Mouse (Mus musculus) heart, adult 11 months (tissue): ENCODE measurements around the gene Zfp652.
A peak's percentile ranks its signal among the peaks of the same experiment; 100 is the strongest.

Source experiments
- DNase-seq: peaks from one replicate; pipeline ENCODE4 v3.0.0; 2022

Zfp652 gene

DNA sequence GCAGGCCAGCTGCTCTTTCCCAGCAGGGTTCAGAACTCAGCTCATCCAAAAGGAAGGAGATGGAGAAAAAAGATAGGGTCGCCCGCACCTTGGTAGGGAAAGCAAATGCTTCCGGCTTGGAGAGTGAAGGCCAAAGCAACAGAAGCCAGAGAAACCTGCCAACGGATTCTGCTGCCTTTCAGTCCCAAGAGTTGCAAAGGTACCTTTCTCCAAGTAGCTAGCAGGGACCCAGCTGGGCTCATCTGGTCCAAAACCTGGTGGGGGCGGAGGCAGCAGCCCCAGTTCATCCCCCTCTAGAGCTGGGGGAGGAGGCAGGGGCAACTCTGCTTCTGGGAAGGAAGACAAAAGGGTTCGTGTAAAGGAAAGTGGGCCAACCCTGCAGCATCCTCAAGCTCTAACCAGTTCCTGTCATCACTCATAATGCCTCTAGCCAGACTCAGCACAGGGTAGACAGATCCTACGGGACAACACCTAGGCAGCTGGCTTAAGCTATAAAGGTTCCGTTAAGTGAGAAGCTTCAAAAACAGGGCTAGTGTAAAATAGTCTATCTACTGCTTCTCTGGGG is 120.6 kb downstream of the Zfp652 start:
- peak; percentile 86 for DNase-seq

DNA sequence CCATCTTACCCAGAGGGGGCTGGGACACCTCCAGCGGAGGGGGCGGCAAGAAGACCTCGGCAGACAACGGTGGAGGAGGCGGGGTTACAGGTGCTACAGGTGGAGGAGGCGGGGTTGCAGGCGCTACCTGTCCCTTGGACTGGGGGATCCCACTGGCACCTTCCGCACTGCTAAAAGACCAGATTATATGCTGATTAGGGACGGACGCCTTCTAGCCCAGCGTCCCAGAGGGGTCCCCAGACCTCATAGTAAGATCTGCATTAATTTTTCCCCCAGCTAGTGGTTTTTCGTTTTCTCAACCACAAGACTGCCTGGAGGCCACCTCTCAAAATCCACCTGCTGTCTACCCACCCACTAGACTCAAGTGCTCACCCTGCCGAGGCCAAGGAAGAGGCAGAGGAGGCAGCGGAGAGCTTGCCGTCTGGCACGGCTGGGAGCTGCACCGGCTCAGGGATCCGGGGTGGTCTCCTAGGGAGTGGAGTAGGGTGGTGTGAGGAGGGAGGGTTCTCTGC is 121.2 kb downstream of the Zfp652 start:
- peak; percentile 89 for DNase-seq

DNA sequence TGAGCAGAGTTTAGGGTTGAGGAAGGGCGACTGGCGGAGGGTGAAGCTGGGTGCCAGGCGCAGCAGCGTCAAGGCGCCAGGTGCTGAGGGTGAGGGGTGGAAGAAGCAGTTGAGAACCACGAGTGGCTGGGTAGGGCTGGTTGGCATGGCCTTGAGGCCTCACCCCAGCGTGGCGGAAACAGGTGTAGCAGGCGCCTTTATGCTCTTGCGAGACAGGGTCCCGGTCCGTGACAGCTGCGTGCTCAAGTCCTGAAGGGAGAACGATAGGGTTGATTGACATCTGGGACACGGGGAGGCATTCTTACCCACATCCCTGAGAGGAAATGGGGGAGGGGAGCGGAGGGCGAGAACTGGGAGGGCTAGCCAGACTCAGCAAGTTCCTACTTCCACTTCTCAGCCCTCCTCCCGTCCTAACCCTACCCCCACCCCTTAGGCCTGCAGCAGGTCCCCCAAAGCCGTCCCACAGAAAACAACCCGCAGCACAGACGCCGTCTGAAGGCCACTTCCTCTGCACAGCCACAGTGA is 121.7 kb downstream of the Zfp652 start:
- peak; percentile 97 for DNase-seq

DNA sequence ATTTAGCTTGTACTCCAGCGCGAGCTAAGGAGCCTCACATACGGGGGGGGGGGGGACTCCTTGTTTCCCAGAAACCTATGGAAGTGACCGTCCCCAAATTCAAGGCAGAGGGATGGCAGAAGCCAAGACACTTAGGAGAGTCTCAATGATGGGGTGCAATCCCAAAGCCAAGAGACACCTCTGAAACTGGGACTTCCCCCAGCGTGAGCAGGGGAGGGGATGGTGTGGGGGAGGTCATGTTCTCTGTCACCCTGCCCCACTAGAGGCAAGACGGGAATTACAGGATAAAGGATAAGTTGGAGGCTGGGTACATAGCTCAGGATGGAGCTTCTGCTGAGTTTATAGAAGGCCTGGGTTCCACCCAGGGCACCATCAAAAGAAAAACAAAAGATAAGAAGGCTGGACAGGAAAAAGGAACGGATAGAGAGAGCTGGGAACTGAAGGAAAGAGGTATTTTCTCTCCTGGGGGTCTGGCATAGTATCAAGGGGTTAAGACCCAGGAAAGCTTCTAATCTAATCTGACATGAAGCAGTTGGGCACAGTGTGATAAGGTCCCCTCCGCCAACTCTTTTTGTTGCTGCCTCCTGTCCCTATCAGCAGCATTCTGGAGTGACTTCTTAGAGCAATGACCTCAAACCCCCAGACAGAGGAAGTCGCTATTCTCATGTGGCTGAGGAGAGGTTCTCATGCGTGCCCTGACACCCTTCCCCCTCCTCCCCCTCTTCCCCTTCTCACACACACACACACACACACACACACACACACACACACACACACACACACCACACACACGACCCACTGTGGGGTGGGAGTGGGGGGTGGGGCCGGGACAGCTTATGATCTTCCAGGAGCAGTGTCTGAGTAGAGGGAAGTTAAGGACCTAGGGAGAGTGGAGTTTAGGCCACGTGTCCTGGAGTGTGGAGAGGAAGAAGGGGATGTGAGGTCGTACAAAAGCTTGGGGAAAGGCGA is 122.6 kb downstream of the Zfp652 start:
- peak; percentile 96 for DNase-seq

DNA sequence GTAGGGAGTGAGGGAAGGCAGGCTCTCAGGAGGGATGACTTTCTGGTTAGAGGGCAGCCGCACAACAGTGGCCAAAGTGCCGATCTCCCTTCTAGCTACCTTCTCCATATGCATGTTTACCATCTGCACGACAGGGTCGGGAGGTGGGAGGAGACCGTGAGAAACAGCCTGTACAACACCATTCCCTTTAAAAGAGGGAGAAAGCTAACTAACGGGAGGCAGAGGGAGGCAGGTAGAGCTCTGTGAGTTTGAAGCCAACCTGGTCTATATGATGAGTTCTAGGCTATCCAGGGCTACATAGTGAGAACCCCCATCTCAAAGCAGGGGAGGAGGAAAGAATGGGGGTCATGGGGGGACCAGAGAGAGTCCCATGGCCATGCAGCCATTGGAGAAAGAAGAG is 123.4 kb downstream of the Zfp652 start:
- DNase-seq = peak; percentile 86

DNA sequence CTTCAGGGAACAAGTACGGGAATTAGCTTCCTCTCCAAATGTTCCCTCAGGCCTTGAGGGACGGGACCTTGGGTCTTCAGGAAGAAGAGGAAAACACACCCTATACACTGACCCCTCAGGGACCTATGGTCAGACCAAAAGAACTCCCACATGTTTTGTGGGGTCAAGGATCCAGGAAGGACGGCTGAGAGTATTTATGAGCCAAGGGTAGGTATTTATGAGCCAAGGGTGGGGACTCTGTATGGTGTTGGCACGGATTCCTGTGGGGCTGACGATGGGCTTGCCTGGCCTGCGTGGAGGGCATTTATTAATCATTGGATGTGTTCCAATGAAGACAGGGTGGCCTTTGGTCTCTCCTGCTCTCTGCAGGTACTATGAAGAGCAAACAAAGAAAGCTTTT is 124.0 kb downstream of the Zfp652 start:
- DNase-seq = peak; percentile 97

DNA sequence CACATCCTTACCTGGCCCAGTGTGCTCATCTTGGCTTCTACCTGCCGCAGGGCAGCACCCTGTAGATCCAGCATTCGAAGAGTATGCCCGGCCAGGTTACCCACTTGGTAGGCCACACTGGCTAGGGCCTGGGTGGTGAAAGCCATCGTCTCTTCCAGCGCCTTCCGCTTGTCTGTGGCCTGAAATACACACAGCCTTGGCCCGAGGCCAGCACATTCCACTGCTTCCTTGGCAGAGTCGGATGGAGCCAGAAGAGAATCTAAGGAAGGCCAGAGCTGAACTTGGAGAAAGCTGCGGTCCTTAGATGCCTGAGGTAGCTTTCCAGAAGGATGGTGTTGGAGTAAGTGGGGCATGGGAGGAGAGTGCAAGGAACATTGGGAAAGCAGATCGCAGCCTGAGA is 124.6 kb downstream of the Zfp652 start, which contains the start of gene Gngt2:
TSS of gene Gngt2 (plus strand) at position 158 of the 400 bp plus-strand sequence.
- DNase-seq = peak; percentile 99

DNA sequence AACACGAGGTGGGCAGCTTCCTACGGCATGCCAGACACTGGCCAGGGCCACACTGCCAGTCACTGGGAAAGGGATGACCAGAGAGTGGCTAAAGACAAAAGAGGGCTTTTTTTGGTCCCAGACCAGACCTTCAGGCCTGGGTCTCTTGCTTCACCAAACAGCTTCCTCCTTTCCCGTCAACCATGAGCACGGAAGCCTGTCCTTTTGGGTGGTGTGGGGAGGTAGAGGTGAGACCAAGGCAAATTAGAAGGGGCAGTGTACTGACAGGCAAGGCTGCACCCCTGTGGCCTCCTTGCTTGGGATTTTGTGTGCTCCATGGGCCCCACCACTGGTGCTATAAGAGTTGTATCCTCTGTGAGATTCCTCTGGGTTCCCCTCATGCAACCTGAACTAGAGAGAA is 126.1 kb downstream of the Zfp652 start:
- peak; percentile 86 for DNase-seq

DNA sequence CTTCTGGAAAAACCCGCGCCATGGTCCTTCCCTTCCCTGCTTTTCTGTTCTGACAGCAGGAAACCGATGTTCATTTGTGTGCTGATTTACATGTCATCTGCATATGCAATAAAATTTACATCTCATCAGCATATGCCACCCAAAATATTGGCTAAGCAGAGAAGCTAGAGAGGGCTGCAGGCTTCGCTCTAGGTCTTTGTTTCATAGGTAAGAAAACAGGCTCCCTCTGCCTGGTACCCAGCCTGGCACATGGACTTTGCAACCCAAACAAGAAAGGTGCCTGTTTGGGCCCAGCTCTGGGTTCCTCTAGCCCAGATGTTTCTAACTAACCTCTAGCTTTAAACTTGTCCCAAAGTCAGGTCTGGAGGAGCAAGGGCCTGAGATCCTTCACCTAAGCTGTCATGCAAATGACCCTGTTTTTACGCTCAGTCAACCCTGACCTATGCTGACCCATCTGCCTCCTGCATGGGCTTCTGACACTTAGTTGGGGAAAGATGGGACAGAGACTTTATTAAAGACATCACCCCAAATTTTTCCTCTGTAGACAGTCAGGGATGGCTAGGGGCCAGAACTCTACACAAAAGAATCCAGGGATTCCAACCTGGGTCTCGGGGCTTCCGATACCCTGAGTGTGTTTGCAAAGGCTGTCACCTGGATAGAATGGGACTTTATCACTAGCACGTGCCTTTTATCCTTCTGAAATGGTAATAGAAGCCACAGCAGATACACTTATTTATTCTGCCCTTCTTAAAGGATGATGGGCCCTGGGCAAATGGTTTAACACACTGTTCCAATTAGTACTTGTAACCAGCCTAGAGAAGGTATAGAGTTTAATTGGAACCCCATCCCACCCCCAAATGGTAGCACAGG is 126.8 kb downstream of the Zfp652 start:
- DNase-seq = peak; percentile 86

DNA sequence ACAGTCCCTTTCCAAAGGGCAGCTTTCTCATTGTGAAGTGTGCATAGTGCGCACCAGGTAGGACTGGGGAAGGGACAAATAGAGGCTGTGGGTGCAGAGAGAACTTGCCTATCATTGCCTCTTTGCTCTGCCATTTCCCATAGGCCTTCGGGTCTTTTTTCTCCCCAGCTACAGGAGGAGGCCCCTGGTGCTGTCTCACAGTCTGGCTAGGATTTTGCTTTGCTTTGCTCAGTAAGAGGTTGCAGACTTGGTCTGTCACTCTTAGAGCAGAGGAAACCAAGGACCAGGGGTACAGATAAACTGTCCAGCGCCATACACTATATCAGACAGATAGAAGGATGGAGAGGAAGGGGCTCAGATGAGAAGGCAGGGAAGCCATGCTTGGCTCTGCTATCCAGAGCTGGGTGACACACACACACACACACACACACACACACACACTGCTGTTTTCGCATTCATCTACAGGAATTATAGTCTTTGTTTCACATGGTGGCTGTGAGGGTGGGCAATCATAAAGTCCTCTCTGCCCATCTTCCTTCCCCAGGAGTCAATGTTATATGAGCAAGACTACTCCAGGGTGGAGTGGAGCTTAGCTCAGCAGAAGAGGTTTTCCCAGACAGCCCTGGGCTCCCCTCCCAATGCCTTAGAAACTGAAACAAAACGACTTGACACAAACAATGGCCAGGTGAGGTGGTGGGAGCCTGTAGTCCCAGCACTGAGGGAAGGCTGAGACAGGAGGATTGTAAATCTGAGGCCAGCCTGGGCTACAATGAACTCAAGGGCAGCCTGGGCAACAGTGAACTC is 128.4 kb downstream of the Zfp652 start:
- DNase-seq = peak; percentile 89

DNA sequence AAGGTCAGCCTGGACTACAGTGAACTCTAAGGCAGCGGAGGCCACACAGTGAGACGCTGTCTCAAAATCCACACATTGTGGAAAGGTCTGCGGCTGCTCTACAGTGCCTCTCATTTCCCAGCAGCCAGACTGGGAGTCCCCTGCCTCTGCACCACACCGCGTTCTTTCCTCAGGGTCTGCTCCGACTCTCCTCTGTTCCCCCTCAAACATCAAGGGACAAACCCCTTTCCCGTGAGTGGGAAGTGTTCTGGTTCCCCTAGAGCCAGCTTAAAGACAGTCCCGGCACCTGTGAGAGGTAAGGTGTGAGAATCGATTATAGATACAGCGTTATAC is 129.0 kb downstream of the Zfp652 start:
- no peak for DNase-seq

DNA sequence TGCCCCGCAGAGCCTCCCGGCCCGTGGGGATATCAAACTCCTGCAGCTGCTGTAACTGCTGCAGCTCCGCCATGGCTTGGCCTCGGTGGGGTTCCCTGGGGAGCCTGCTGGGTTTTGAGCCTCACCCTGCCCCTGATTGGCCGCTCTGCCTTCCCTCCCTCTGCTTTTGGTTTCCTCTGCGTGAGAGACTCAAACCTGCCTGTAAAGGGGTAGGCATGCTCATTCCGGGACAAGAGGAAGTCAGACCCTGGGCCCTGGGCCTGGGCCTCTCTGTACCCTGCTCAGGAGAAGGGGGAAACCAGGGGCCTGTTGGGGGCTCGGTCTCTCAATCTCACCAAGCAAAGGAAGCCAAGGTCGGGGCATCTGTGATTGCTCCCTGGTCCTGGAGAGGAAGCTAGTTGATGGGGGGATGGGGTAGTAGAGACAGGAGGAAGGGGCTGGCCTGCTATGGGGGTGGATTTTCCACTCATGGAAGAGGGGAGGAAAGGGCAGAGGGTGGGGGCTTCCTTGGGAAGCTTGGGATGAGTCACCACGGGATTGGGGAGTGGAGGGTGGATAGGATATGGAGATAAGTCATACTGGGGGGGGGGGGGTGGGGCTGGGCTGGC is 129.7 kb downstream of the Zfp652 start, which contains the start of gene Abi3:
TSS of gene Abi3 (minus strand) at position 403 of the 608 bp plus-strand sequence.
- DNase-seq = peak; percentile 99

DNA sequence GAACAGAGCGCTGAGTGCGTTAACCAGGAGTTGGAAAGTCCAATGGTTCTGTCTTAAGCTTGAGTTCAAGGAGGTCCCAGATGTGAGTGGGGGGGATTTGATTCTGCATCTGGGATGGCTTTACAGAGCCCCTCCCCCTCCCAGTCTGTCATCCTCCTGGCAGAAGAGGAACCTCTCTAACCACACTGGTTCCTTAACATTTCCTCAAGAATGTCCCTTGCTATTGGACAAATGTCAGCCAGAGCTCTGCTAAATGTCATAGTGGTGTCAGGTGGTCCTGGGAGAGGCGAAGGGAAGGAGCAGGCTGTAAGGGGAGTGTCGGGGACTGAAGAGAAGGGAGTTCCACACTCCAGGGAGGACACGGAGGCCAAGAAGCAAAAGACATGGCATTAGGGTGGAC is 130.5 kb downstream of the Zfp652 start:
- peak; percentile 95 for DNase-seq

DNA sequence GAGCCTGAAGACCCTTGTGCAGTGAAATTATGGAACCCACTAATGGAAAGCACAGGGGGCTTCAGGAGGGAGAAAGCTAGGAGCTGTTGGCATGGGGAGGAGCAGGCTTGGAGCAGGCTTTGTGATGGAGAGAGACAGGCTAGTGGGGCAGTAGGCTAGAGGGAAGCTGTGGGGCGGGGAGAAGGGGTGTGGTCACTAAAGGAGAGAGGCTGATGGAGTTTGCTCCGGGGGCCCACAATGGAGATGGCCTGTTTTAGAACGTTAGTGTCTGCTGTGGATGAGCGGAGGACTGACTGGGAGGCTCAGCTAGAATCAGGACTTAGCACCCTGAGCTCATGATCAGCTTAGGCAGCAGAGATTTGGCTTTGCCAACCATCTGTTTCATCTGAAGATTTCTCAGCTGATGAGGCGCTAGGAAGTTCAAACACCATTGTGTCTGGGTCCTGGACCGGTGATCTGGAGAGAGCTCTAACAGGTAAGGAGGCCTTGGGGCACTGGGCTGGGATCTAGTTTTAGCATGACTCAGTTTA is 131.0 kb downstream of the Zfp652 start:
- peak; percentile 94 for DNase-seq

DNA sequence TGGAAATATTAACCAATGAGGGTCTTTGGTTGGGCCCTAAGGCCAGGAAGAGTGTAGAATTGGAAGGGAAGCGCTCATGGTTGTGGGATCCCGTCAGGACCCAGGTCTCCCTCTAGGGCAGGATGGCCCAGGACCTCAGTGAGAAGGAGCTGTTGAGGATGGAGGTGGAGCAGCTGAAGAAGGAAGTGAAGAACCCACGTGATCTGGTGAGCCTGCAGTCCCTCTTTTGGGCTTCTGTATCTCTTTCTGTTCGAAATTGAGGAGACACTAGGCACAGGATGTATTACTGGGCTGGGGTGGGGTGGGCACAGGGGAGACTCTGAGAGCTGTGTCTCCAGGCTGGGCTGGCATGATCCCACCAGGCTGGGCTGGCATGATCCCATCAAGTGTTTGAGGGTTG is 132.5 kb downstream of the Zfp652 start:
- DNase-seq = peak; percentile 88

DNA sequence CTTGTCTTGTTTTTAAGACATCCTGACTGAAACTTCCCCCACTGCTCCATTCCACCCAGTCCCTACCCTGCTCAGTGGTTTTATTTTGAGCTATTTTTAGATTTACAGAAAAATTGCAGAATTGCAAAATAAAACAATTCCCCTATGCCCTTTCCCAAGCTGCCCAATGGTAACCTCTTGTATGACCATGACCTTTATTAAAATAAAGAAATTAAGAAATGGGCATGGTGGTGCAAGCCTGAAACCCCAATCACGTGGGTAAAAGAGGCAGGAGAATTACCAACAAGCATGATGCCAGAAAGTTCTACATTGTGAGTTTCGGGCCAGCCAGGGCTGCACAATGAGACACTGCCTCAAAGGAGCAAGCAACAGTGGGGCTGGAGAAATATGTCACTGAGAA is 138.4 kb downstream of the Zfp652 start:
- DNase-seq = no peak

DNA sequence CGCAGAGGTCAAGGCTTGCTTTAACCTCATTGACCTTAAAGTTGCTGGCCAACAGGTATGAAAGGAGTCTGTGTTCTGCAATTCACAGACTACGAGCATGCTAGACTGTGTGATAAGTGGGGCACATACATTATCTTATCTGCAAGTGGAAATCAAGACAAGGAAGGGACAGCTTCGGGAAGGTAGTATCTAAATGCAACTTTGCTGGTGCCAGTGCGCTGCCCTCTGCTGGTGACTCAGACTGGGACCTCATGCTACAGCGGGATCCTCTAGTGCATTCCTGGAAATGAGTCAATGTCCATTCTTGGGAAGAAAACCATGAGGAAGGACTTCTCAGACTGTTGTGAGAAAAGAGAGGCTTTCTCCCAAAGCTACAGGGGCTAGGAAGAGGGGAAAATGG is 141.2 kb downstream of the Zfp652 start:
- DNase-seq = peak; percentile 95

DNA sequence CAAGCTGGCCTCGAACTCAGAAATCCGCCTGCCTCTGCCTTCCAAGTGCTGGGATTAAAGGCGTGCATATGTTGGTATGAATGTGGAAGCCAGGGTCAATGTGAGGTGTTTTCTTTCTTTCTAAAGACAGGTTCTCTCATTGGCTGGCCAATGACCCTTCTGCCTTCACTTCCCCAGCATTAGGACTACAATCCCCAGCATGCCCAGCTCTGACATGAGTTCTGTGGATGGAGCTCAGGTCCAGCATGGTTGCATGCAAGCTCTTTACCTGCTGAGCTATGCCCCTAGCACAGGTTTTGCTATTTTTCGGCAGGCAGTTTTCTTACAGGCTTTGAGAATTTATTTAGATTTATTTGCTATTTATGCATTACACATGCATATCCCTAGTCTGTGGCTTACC is 144.8 kb downstream of the Zfp652 start:
- DNase-seq = no peak

DNA sequence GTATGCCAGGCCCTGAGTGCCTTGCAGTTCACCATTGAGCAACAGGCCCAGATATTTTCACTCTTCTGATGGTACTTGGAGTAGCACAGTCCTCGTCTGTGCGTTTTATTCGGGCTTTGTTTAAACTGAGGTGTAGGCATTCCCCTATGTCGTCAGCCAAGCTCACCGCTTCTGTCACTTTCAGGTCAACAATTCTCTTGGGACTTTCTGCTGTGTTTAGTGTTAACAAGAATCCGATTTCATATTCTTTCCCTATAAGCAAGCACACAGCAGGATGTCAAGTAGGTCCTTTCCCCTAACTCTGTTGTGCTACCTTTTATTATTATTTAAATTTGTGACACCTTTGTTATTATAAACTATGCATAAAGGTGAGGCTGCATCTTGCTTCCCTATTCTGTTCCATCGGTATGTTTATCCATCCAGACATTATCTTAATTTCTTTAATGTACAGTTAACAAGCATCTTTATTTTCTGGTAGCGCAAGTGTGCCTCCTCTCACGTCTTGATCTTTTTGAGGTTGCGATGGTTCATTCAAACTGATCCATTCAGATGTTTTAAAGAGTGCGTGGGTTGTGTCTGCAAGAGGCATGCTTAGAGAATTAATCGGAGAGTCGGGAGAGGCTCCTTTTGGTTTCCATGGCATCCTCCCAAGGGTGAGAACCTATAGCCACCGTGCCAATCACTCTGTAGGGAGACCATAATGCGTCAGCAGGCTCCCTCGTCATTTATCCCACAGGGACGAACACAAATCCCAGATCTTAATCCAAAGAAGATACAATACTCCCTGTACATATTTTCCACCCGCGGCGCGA is 145.4 kb downstream of the Zfp652 start:
- no peak for DNase-seq
